Mouse (Mus musculus) cerebellum, adult 2 months (tissue): ENCODE results near the gene Olfr1138.

Experiments
- CTCF ChIP-seq: fragments of 200-500 bp; IDR thresholded peaks from 2 replicates; pipeline ENCODE4 v1.5.1; 2011; ENCODE audit warnings: low read depth, mild to moderate bottlenecking, control low read depth, low read length, moderate library complexity, borderline replicate concordance; ENCODE audit not compliant: insufficient read depth
- POLR2A ChIP-seq: fragments of 200-500 bp; IDR thresholded peaks from 2 replicates; pipeline ENCODE4 v1.6.1; 2011; ENCODE audit warnings: low read length, control low read depth, borderline replicate concordance; ENCODE audit not compliant: insufficient read depth

DNA sequence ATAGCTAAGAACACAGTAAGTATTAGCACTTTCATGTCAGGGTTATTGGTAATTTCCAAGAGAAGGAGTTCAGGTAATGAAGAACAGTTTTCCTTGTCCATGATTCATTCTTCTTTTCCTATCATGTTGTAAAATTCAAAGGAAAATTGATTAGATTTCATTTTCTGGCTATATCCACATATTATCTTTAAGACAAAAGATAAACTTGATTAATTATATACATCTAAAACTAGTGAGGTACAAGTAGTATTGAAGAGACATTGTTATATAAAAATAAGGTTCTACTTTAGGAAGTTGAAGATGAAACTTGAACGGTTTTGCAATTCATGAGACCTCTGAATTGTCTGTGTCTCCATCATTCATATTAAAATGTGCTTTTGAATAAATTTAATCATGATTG lies 14.1 kb upstream of the Olfr1138 start, which contains the start of gene Olfr1141:
- TF ChIP-seq POLR2A (no peak), CTCF (no peak)
